Mouse (Mus musculus) G1E (cell line): ENCODE data around the gene Atp4a.
"Not testable (repeated sequence)": the region's sequence is repeated elsewhere in the genome, so short reads cannot be mapped to it uniquely, and the experiment has no call there.

ENCODE experiments used
- CTCF ChIP-seq: IDR thresholded peaks from 2 replicates; pipeline ENCODE4 v1.5.1; 2012; ENCODE audit warnings: low read depth, low read length, inconsistent platforms, mixed read lengths
- GATA2 ChIP-seq: IDR thresholded peaks from 2 replicates; pipeline ENCODE4 v1.6.1; 2012; ENCODE audit warnings: low read depth, low read length, inconsistent platforms, borderline replicate concordance
- TAL1 ChIP-seq: conservative IDR thresholded peaks from 2 replicates; pipeline ENCODE4 v1.6.1; 2012; ENCODE audit warnings: low read depth, low read length, inconsistent platforms, mixed read lengths

- not testable (repeated sequence) for TF ChIP-seq CTCF, GATA2, TAL1
Observed at GRCm38 (mm10) chr7:30742570-30742969, 30.6 kb downstream of the Atp4a start.
